Mouse (Mus musculus): ENCODE data around the gene Klrd1.
"Not testable (repeated sequence)": the region's sequence is repeated elsewhere in the genome, so short reads cannot be mapped to it uniquely, and the experiment has no call there.

Gene Klrd1

DNA sequence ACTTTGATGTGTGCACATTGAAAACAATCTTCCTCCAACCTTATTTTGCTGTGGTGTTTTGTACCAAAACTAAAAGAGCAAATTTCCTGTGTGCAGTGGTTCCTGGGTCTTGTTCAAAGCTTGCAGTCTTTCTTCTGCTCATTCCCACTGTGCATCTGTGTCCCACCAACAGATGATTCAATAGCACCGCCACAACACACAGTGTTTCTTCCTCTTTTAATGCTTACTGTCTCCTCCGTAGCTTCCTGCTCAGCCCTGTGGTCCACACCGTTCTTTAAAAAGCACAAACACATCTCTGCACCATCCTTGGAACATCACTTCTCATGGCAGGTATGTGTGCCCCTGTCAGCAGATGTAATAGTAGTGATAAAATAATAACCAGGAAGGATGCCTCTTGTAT is at the start of gene Klrd1:
Klrd1 (plus strand) TSS at position 275 of the 400 bp plus-strand sequence.
- DNase-seq (ENCODE audit: low read depth in 2 of 2, low spot score in 2 of 2) = peak; percentile 56 to 64

DNA sequence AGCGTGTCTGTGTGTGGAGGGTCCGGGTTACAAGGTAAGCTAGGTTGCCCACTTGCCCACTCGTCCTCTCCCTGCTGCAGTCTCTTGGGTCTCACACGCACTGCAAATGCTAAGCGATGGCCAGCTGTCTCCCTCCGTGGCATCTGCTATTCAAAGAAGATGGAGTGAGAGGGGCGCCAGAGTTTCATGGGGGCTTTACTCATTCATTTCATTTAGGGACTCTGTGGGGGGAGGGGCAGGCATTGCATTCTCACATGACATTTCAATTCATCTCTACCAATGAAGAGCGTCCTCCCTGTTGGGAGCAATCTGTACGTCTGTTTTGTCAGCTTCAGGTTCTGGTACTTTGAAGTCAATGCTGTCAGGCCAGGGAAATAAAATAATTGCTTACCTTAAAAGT is 49.7 kb upstream of the Klrd1 start:
- DNase-seq (ENCODE audit: low read depth in 2 of 2, low spot score in 2 of 2) = no peak

DNA sequence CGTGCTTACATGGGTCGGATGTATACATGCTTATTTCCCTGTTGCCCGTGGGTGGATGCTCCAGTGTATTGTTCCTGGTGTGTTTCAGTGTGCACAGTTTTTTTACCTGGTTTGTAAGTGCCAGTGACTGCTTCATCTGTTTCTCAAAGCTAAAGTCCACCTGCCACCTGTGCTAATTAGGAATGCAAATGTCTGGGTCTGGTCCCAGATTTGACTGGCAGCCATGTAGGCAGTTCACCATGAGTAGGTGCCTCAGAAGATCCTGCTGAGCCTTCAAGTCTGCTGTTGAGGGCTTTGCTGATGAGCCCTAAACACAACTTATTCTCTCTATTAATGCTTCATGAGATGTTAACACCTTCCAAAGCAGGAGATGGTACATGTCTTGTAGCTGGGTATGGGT is 49.0 kb upstream of the Klrd1 start:
- DNase-seq (ENCODE audit: low read depth in 2 of 2, low spot score in 2 of 2) = no peak

DNA sequence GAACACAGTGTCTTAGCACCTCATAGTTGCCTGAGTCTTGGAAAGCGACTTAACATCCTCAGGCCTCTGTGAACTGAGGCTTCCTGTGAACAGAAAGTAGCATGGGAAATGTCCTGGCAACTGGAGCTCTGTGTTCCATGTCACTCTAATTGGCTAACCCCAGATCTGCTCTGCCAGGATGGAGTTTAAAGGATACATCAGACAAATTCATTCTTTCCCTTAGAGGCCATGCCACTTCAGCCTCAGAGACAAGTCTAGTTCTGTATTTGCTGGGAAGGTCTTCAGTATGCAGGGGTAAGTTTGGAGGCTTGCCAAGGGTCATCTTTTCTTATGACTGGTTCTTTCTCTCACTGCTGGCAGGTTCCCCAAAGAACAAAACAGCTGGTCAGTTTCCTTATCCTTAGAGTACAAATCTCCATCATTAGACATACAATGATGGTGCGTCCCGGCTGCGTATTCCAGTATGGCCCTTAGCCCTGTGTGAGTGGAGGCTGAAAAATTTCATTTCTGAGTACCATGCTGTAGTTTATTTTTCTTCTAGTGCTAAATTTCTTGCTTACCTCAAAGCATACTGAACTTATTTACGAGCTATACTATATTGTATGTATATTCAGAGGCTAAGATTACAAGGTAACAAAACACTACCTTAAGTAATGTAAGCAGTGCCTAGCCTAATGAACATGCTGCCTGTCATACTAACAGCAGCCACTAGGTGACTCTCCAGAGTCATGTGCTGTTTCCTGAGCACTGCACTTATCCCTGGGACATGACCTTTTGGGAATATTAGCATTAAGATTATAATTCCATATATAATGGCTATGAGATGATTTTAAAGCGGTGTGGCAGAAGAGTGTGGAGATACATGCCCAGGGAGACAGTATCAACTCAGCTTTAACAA is 47.6 kb upstream of the Klrd1 start:
- DNase-seq (ENCODE audit: low read depth in 2 of 2, low spot score in 2 of 2) = peak in 1 of 2 experiments; percentile 12

DNA sequence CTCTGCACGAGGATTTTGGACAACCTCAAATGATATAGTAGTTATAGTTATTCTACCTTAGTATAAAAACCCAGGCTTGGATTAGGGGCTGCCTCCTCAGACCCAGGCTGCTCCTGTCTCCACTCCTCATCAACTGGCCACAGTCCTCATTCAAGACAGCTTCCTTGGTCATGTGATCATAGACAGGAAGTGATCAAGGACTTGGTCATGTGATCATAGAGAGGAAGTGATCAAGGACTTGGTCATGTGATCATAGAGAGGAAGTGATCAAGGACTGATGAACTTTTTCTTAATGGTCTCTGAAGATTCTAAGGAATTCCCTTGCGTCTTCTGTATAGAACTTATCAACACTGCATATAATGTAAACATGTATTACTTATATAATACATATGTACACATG is 44.3 kb upstream of the Klrd1 start:
- no peak for DNase-seq (ENCODE audit: low read depth in 2 of 2, low spot score in 2 of 2)

DNA sequence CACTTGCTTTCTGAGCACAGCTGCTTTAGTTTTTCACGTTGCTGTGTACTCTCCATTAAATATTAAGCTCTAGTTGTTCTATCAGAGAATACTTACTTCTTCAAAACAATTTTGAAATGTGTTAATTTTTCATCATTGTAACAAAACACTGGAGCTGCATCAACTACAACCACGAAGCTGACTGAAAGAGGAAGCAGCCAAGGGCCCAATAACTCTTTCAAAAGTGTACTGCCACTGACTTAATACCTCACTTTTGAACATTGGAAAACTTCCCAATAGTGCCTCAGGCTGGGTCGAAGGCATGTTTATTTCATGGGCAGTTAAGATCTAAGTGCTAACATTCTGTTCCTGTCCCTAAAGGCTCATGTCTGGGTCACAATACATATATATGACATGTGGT is 43.6 kb upstream of the Klrd1 start:
- DNase-seq (ENCODE audit: low read depth in 2 of 2, low spot score in 2 of 2) = no peak

DNA sequence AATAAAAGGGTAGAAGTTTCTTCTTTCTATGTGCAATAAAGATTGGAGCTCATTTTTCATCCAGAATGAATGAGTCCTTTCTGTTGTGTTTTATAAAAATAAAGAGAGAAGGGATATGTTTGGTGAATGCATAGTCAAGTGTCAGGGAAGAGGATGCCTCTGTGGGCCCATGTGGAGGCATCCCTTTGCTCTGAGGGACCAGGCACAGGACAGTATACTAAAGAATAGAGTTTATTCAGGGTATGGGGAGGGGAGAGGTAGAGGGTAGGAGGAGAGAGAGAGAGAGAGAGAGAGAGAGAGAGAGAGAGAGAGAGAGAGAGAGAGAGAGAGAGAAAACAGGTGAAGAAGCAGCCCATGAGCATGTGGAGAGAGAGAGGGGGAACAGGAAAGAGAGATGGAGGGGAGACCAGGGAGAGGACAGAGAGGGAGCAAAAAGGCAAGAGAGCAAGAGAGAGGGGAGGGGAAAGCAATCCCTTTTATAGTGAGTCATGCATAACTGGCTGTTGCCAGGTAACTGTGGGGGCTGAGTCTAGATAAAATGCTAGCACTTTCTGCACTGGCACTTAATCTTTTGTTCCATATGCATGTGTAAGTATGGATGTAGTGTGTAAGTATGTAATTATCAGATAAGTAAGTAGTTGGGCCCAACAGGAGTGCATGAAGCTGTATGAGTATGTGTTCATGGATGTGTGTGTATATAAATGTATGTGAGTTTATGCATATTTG is 34.1 kb upstream of the Klrd1 start:
- DNase-seq (ENCODE audit: low read depth in 2 of 2, low spot score in 2 of 2) = no peak

DNA sequence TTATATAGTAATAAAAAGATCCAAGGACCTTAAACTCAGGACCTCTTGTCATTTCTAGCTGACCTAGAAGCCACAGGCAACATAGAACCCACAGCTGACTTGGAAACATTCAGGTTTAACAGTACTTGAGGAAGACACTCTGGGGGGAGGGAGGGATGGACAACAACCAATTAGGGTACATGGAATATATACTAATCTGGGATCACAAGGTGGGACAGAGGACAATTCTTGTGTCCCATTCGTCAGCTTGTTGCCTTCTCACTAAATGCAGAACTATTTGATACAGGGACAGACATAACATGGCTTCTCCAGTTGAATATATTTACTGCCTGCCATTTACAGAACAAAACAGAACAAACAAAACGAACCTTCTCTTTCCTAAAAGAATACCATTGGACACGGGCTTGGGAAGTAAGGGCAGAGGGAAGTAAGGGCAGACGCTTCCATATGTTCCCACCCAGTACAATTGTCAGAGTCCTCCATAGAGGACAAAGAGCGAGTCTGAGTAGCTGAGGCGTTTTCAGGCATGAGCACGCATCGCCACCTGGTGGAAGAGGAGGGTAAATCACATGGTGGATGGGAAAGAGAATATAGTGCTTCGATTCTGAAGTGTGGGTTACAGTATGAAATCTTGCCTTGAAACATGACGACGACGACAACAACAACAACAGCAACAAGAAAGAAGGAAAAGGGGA is 32.5 kb upstream of the Klrd1 start:
- peak; percentile 25 to 53 for DNase-seq (ENCODE audit: low read depth in 2 of 2, low spot score in 2 of 2)

DNA sequence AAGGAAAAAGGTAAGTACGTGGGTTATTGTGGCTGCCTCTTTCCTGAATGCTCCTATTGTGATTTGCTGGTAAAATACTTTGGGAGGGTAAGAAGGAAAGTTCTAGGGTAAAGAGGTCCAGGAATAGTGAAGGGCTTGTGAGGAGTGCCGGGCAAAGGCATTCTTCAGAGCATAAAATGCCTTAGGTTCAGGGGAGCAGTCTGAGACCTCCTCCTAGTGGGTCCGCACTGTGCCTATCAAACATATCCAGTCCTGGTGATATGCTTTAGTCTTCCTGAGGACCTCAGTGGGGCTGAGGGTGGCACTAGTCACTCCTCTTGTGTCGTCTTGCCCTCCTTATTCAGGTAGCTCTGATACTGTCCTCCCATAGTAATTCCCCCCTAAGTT is 31.9 kb upstream of the Klrd1 start:
- no peak for DNase-seq (ENCODE audit: low read depth in 2 of 2, low spot score in 2 of 2)

DNA sequence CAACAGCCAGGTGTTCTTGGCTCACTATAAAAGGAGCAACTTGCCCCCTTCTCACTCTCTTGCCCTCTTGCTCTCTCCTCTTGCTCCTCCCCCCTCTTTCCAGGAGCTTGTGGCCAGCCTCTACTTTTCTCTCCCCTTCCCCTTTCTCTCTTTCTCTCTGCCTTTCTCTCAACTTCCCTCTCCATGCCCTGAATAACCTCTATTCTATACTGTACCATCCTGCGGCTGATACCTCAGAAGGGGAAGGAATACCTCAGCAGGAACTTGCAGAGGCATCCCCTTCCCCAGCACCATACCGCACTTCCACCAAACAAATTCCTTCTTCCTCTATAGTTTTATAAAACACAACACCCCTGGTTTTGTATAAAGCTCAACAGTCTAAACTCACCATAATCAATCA is 26.3 kb upstream of the Klrd1 start:
- DNase-seq (ENCODE audit: low read depth in 2 of 2, low spot score in 2 of 2) = no peak

DNA sequence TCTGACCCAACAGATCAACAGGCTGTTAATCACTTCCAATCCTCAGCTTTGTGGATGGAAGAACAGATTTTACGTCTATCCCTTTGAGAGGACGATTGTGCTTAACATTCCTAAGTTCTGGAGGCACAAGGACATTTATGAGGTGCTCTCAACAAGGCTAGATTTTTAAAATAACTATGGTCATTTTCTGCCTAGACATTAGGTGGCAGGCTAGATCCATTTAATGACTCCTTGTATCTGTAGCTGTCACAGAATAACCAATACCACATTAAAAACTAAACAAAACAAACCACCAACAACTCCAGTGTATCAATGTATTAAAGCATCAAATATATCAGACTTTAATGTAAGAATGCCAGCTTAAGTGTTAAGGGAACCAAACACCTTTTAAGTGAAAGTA is 16.3 kb upstream of the Klrd1 start:
- no peak for DNase-seq (ENCODE audit: low read depth in 2 of 2, low spot score in 2 of 2)

DNA sequence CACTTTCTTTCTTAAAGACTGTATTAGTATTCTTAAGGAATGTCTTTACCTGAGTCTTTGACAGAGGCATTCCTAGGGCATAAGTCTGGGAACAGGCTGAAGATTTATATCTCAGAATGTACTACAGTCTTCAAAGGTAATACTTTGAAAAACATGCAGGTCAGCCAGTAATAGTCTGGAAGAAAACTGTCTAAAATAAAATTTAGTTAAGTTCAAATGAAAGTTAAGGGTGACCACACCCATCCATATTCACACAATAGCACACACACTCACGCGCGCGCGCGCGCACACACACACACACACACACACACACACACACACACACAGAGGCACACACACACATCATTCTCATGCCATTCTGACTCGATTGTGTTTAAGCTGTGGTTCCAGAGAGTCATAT is 14.0 kb upstream of the Klrd1 start, which contains the start of gene Klre1:
Klre1 (plus strand) TSS at position 301 of the 400 bp plus-strand sequence.
- DNase-seq (ENCODE audit: low read depth in 2 of 2, low spot score in 2 of 2) = no peak

DNA sequence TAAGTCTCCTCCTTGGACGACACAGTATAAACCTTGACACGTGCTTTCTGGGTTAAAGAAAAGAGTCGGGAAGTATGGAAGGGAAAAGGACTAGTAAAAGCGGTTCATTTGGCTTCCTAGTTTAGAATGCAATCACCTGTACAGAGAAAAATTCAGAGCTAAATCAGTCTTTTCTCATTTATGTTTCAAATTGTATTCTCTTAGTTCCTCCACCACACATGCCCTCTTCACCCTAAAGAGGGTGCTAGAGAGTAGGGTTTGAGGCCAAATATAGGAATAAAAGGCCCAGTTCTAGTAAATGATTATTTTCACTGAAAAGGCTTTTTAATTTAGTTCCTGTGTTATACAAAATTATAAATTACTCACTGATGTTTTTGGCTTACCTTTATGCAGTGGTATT is 10.3 kb upstream of the Klrd1 start:
- DNase-seq (ENCODE audit: low read depth in 2 of 2, low spot score in 2 of 2) = peak; percentile 29 to 56

DNA sequence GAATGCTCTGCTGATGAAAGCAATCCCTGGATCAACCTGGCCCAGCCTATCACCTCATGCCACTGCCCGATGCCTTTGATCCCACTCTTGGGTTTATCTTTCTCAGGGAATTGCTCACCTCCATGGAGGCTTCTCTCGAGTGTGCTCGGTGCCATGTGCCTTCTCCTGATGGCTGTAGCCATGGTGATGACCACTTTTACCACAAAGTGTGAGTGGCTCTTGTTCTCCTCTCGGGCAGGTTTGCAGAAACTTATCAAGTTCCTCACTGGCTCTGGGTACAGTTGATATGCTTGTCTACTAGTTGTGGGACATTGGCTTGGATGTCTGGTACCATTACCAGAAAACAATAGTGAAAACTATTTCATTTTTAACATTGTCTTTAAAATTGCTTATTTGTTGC is 9.7 kb upstream of the Klrd1 start:
- DNase-seq (ENCODE audit: low read depth in 2 of 2, low spot score in 2 of 2) = no peak

DNA sequence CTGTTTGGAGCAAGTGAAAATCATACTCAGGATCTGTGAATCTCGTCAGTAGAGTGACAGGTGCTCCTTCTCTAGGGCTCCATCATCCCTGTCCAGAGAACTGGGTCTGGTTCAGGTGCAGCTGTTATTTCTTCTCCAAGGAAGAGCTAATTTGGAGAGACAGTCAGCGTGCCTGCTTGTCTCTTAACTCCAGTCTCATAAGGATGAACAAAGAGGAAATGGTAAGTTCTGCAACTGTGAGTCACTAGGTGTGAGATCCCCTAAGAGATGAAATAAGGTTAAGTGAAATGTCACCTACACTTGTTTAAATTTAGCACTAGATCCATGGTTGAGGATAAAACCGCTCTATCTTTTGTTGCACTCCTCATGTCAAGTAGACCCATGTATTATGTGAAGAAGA is 8.6 kb upstream of the Klrd1 start:
- DNase-seq (ENCODE audit: low read depth in 2 of 2, low spot score in 2 of 2) = no peak

DNA sequence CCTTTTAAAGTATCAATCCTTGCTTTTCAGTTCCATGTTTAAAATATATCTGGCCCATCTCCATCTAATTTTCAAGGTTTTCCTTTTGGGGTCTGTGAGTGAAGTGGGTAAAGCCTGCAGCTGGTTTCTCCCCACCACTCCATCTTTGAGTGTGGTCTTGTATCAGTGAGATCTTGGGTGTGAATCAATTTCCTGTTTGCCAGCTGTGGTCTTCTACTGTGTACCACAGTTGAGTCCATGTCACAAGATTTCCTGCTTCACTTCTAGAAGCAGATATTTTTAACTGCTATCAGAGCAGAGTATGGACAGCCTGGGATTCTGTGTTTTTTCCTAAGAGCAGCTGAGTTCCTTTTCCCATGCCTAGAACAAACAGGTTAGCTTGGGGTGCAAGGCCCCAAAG is 16.8 kb downstream of the Klrd1 start:
- DNase-seq (ENCODE audit: low read depth in 2 of 2, low spot score in 2 of 2) = peak; percentile 64 to 76

DNA sequence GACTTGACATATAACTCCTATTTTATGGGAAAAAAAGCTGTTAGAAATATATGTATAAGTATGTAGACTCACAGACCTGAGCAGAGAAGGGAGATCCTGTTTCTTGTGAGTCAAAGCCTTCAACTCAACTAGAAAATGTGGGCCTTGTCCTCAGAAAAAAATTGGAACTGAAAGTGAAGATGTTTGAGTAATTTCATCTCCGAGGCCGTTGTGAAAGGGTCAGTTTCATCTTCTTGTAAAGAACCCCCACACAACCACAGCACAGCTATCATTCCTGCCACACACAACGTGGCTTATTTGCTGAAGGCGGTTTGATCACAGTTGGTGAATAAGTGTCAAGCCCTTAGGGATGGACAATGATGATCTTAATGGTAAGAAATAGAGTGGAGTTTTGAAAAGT is 32.2 kb downstream of the Klrd1 start, which contains the start of gene Klrk1:
Klrk1 (minus strand) TSS at position 130 of the 400 bp plus-strand sequence.
- DNase-seq (ENCODE audit: low read depth in 2 of 2, low spot score in 2 of 2) = no peak

DNA sequence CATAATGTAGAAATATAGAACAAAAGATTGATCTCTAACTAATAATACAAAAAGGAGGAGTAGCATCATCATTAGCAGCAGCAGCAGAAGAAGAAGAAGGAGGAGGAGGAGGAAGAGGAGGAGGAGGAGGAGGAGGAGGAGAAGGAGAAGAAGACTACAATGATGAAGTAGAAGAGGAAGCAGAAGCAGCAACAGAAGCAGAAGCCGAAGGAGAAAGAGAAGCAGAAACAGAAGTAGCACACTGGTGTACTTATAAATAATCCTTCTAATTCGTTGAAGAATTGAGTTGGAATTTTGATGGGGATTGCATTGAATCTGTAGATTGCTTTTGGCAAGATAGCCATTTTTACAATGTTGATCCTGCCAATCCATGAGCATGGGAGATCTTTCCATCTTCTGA is 39.5 kb downstream of the Klrd1 start:
- DNase-seq (ENCODE audit: low read depth in 2 of 2, low spot score in 2 of 2) = not testable (repeated sequence)

DNA sequence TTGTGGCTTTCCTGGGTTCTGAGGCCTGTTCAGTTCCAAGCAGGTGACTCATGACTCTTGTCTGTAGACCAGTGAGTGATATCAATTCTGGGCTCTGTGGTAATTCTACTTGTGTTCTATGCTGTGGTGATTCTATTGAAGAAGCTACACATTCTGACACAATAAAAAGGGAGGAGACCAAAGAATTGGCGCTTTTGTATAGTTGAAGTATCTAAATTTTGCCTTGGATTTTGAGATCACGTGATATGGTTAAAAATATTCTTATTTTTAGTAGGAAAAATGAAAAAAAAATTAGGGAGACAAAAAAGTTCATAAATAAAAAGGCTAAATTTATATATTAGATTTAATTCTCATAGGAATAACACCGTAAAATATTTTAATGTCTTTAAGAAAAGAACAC is 51.7 kb downstream of the Klrd1 start, which contains the start of gene Klrc3:
Klrc3 (minus strand) TSS at position 101 of the 400 bp plus-strand sequence.
- not testable (repeated sequence) for DNase-seq (ENCODE audit: low read depth in 2 of 2, low spot score in 2 of 2)

DNA sequence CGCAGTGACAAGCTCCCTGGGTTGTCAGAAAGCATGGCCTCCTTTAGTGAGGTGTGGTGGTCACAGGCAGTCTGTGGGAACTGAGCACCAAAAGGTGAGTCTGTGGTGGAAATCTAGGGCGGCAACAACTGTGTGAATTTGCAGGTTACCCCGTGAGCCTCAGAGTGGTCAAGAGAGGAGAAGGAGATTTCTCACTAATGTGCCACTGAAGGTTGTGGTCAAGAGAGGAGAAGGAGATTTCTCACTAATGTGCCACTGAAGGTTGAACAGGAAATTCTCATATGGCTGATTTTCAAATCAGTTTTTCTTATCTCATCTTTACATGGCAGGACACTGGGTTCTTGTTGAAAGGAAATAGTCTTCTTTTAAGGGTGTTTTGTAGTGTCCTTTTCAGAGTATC is 52.5 kb downstream of the Klrd1 start:
- DNase-seq (ENCODE audit: low read depth in 2 of 2, low spot score in 2 of 2) = not testable (repeated sequence)

Measured in CD8-positive naive resting alpha-beta T cell, adult 2 months (primary cell).